Mouse (Mus musculus) E14TG2a.4 (cell line): ENCODE measurements at regions not wholly inside any gene's neighbourhood (a gene's known extent, or its start where the extent isn't known, plus 50 kb on each side); places are given as distances from the start of the nearest gene placed in this dataset.
A peak's percentile ranks its signal among the peaks of the same experiment; 100 is the strongest.

ENCODE experiments used
- H3K27me3 ChIP-seq: 2 replicates; pipeline ENCODE4 v1.6.1; 2014; ENCODE audit warnings: low read length, control low read depth; ENCODE audit not compliant: insufficient read depth
- H3K36me3 ChIP-seq: 2 replicates; pipeline ENCODE4 v1.6.1; 2014; ENCODE audit warnings: low read length, control low read depth; ENCODE audit not compliant: insufficient read depth
- H3K4me1 ChIP-seq: replicated peaks from 2 replicates; pipeline ENCODE4 v1.6.1; 2014; ENCODE audit warnings: low read depth, low read length, control low read depth
- H3K4me3 ChIP-seq: replicated peaks from 2 replicates; pipeline ENCODE4 v1.5.1; 2014; ENCODE audit warnings: mild to moderate bottlenecking, low read length
- H3K9me3 ChIP-seq: 2 replicates; pipeline ENCODE4 v1.6.1; 2014; ENCODE audit warnings: low read length, control low read depth
- CTCF ChIP-seq: conservative IDR thresholded peaks from 2 replicates; pipeline ENCODE4 v1.5.1; 2014; ENCODE audit warnings: low read length
- NANOG ChIP-seq: IDR thresholded peaks from 2 replicates; pipeline ENCODE4 v1.6.1; 2014; ENCODE audit warnings: borderline replicate concordance, low read length, mixed read lengths
- POU5F1 ChIP-seq: IDR thresholded peaks from 2 replicates; pipeline ENCODE4 v1.6.1; 2014; ENCODE audit warnings: low read length, borderline replicate concordance

DNA sequence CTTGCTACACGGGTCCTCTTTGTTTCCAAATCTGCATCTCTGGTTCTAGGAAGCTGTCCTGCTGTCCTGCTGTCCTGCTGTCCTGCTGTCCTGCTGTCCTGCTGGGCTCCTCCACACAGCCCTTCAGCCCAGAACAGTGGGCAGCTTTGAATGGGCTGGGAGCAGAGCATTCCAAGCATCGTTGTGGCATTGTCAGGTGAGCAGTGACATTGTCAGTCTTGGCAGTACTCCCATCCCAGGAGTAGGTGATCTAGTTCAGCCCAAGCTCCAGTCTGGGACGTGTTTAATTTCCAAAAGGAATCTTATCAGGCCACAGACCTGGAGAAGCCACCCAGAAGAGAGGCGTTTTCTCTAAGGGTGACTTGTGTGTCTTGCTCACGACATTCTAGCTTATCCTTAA is 99.4 kb upstream of the Foxn2 start:
- no peaks in the 10 kb centered on the region for H3K9me3 ChIP-seq
- no peak overlapping the region for H3K4me3 ChIP-seq
- peaks cover 34% of the 10 kb centered on the region for H3K4me1 ChIP-seq
- no peaks in the 10 kb centered on the region for H3K27me3 ChIP-seq
- no peaks in the 10 kb centered on the region for H3K36me3 ChIP-seq
- TF ChIP-seq CTCF (no peak), POU5F1 (no peak), NANOG (no peak)

DNA sequence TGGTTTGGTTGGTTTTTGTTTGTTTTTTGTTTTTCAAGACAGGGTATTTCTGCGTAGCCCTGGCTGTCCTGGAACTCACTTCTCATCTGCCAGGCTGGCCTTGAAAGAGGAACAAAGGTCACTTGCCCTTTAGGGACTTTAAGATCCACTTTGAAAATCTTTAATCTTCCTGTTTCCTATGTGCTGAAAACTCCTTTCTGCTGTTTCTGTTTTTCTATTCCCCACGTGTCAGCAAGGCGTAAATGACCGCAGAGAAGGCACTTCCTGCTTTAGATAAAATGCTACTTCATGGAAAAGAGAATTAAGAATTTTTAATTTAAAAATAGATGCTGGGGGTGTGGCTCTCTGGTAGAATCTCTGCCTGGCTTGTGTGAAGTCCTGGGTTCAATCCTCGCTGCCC is 98.9 kb upstream of the Foxn2 start:
- no peak for TF ChIP-seq POU5F1
- no peak for TF ChIP-seq NANOG
- TF ChIP-seq CTCF: no peak
- Histone ChIP-seq H3K9me3 (no peaks in the 10 kb centered on the region), H3K4me3 (no peak overlapping the region), H3K4me1 (peaks cover 35% of the 10 kb centered on the region), H3K36me3 (no peaks in the 10 kb centered on the region), H3K27me3 (no peaks in the 10 kb centered on the region)

DNA sequence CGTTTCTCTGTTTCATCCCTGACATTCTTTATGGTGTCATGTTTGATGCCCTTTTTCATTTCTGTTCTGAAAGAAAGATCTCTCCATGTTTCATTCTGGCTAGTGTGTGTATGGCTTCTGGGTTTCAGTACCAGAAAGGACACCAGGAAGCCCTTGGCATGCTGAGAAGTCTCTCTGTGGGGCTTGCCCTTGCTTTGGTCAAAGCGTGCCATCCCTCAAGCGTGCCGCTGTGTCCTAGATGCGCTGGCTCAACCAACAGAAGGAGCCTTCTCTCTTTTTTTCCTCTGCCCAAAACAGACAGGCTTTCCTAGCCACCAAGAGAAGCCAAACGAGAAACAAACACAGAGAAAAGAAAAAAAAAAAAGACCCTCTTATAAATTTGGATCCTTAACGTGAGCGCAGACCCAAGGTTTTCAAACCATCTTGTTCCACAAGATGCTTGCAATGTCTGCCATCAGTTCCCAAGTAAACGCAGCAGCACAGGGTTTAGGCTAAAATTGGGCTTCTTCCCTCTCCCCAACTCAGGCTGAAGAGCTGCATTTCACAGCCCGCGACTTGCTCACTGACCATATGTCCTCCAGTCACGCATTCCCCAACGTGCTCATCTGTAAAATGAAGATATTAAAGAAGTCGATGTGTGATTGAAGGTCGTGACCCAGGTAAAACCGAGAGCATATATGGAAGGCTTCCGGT is 97.3 kb upstream of the Foxn2 start:
- Histone ChIP-seq H3K4me3 (no peak overlapping the region), H3K36me3 (no peaks in the 10 kb centered on the region), H3K4me1 (peaks cover 44% of the 10 kb centered on the region), H3K9me3 (peaks cover 5% of the 10 kb centered on the region), H3K27me3 (no peaks in the 10 kb centered on the region)
- TF ChIP-seq CTCF (no peak), POU5F1 (no peak), NANOG (no peak)

DNA sequence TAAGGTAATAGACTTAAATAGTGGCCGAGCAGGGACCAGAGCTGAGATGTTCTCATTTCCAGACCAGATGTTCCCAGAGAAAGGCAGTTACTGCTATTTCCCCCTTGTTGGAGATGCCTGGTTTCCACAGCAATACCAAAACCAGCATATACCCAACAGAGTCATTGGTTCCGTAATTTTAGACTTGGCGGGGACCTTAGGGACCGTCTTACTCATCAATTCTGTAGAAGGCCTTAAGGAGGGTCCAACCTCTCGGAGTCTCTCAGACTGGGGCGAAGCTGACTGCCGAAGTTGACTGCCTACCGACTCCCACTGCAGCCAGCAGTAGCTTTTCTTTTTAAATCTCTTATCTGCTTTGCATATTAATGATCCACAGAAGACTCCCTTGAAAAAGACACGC is 95.1 kb upstream of the Foxn2 start:
- Histone ChIP-seq H3K4me3 (peak overlapping the region; percentile 37), H3K4me1 (peaks cover 44% of the 10 kb centered on the region), H3K9me3 (peaks cover 8% of the 10 kb centered on the region), H3K27me3 (no peaks in the 10 kb centered on the region), H3K36me3 (no peaks in the 10 kb centered on the region)
- TF ChIP-seq POU5F1: no peak
- TF ChIP-seq CTCF: no peak
- no peak for TF ChIP-seq NANOG

DNA sequence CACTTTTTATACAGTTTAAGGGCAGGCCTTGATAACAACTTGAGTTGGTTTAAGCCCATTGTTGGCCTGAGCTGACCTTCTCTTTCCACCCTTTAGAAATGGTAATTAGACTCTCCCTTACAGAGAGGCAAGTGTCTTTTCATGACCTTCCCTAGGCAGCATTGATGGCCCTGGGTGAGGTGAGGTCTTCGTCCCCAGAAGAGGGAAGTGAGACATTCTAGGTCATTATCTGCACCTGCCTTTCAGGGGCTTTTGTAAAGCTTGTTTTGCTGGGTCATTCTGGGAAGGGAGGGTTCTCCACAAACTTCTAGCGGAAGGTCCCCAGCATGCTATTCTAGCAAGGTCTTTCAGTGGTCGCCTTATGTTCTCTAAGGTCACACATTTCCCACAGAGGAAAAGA is 93.6 kb upstream of the Foxn2 start:
- TF ChIP-seq CTCF (no peak), NANOG (peak; percentile 70; the same call in 1 of the 2 replicates), POU5F1 (no peak)
- Histone ChIP-seq H3K36me3 (no peaks in the 10 kb centered on the region), H3K9me3 (peaks cover 13% of the 10 kb centered on the region), H3K4me1 (peaks cover 44% of the 10 kb centered on the region), H3K27me3 (no peaks in the 10 kb centered on the region), H3K4me3 (no peak overlapping the region)

DNA sequence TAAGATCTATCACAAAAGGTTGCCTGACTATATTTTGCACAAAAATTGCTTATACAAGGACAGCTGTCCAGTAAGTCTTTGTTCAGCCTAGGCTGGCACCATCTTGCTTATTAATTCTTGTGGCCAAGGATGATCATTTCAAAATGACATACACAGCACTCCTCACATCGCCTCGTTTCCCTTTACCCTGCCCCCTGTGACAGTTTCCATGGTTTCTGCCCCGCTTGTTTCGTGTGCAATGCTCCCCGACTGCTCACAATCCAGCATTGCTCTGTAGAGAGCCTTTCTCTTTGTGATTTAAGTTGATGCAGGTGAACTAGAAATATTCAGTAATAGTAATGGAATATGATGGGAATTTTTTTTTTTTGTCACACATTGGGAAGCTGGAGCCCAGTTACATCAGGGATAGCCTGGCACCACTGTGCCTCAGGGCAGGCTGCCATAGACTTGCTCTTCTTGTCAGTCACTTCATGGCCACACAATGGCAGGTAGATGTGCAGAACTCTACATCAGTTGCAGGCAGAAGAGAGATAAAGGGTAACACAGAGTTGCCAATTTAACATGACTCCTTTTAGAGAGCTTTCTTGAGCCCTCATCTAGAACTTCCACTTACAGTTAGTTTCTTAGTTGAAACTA is 90.6 kb upstream of the Foxn2 start:
- TF ChIP-seq POU5F1: no peak
- no peak for TF ChIP-seq CTCF
- TF ChIP-seq NANOG: no peak
- no peaks in the 10 kb centered on the region for H3K36me3 ChIP-seq
- H3K27me3 ChIP-seq: no peaks in the 10 kb centered on the region
- peaks cover 29% of the 10 kb centered on the region for H3K9me3 ChIP-seq
- H3K4me3 ChIP-seq: no peak overlapping the region
- peaks cover 39% of the 10 kb centered on the region for H3K4me1 ChIP-seq

DNA sequence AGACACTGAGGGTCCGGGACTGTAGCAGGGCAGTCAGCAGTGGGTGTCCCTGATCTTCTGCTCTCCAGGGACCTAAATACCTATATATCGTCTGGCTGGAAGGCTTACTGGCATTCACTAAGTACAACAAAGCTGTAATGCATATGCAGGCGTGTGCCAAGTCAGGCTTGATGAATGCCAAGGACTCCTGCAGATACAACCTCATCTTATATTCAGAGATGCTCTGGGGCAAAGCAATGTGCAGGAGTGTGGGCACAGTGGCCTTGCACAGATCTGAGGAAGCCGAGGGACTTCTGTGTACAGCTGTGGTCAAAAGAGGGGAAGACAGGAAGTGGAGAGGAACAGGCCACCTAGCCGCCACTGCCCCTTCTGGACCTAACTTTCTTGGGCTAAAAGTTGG is 89.5 kb upstream of the Foxn2 start:
- TF ChIP-seq POU5F1 (no peak), CTCF (no peak), NANOG (no peak)
- no peaks in the 10 kb centered on the region for H3K36me3 ChIP-seq
- H3K4me3 ChIP-seq: no peak overlapping the region
- H3K4me1 ChIP-seq: peaks cover 28% of the 10 kb centered on the region
- peaks cover 29% of the 10 kb centered on the region for H3K9me3 ChIP-seq
- H3K27me3 ChIP-seq: no peaks in the 10 kb centered on the region

DNA sequence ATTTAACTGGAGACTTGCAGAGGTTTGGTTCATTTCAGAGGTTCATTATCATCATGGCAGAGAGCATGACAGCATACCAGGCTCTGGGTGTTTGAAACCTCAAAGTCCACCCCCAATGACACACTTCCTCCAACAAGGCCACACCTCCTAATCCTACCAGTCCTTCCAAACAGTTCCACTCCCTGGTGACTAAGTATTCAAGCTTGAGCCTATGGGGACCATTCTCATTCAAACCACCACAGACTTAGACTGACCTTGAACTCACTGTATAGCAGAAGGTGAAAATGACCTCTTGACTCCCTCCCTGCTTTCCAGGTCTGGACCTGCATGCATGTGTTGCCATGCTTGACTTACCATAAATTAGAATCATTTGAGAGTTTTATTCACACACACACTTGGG is 87.6 kb upstream of the Foxn2 start:
- no peak overlapping the region for H3K4me3 ChIP-seq
- TF ChIP-seq NANOG: no peak
- TF ChIP-seq CTCF: no peak
- no peak for TF ChIP-seq POU5F1
- peaks cover 27% of the 10 kb centered on the region for H3K9me3 ChIP-seq
- H3K4me1 ChIP-seq: peaks cover 9% of the 10 kb centered on the region; the same call in 1 of the 2 replicates
- H3K27me3 ChIP-seq: no peaks in the 10 kb centered on the region
- H3K36me3 ChIP-seq: no peaks in the 10 kb centered on the region
